Mouse (Mus musculus): ENCODE results near the gene Kcnmb2. TPM values are rescaled to one million over a fixed set of nuclear protein-coding genes. Genes with fewer than 3 reads are reported as not detected.

Kcnmb2 gene
- polyA plus RNA-seq, 1 experiment from 2014 or later = 30.0 TPM

DNA sequence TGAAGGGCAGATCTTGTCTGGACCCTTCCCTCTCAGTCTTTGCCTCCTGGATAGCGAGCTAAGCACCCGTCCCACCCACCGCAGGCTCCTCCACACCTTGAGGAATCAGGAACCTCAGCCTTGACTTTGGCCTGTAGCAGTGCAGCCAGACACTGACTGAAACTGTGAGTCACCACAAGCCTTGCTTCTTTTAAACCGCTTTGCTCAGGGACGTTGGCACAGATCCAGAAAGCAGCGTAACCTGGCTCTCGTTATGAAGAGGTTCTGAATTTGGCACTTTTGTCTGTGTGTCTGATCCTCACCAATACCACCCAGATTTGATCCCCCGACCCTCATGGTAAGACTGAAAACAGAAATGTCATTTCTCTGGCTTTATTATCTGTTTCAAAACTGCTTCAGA lies 171.6 kb downstream of the Kcnmb2 start:
- Histone ChIP-seq H3K4me1 (replicated peaks) (0 out of 2 replicates have a peak, but pooled peaks cover 3% of the 10 kb centered on the region), H3K36me3 (no peaks in the 10 kb centered on the region), H3K9me3 (no peaks in the 10 kb centered on the region), H3K4me3 (no peak overlapping the region), H3K9ac (no peak overlapping the region), H3K4me2 (no peak overlapping the region), H3K27ac (replicated peaks) (no peak overlapping the region), H3K27me3 (no peaks in the 10 kb centered on the region)
- 65% methylated on average over 8 of the region's 8 CpGs for WGBS
- ATAC-seq (ENCODE audit: low read depth) = no peak

GRCm38 (mm10) chr3:32088762-32089161 lies 186.5 kb downstream of the Kcnmb2 start:
- H3K27me3 ChIP-seq = no peaks in the 10 kb centered on the region
- no peaks in the 10 kb centered on the region for H3K36me3 ChIP-seq
- no peak overlapping the region for H3K9ac ChIP-seq
- H3K4me1 ChIP-seq (replicated peaks) = no peaks in the 10 kb centered on the region
- 94% methylated on average over 1 of the region's 1 CpGs for WGBS
- H3K4me3 ChIP-seq = no peak overlapping the region
- no peak overlapping the region for H3K4me2 ChIP-seq
- ATAC-seq (ENCODE audit: low read depth) = no peak
- no peaks in the 10 kb centered on the region for H3K9me3 ChIP-seq
- no peak overlapping the region for H3K27ac ChIP-seq (replicated peaks)

GRCm38 (mm10) chr3:32101391-32101790 lies 199.1 kb downstream of the Kcnmb2 start:
- ATAC-seq (ENCODE audit: low read depth) = peak; percentile 50; the same call in 1 of the 2 replicates
- no peak overlapping the region for H3K27ac ChIP-seq (replicated peaks)
- H3K4me2 ChIP-seq = no peak overlapping the region
- no peaks in the 10 kb centered on the region for H3K36me3 ChIP-seq
- H3K4me1 ChIP-seq (replicated peaks) = no peaks in the 10 kb centered on the region
- no peaks in the 10 kb centered on the region for H3K9me3 ChIP-seq
- H3K27me3 ChIP-seq = no peaks in the 10 kb centered on the region
- 77% methylated on average over 10 of the region's 10 CpGs for WGBS
- no peak overlapping the region for H3K9ac ChIP-seq
- H3K4me3 ChIP-seq = no peak overlapping the region

GRCm38 (mm10) chr3:32119851-32120250 lies 217.5 kb downstream of the Kcnmb2 start:
- 82% methylated on average over 5 of the region's 5 CpGs for WGBS
- Histone ChIP-seq H3K27me3 (no peaks in the 10 kb centered on the region), H3K36me3 (no peaks in the 10 kb centered on the region), H3K9ac (no peak overlapping the region), H3K4me3 (no peak overlapping the region), H3K4me2 (no peak overlapping the region), H3K9me3 (no peaks in the 10 kb centered on the region), H3K27ac (replicated peaks) (no peak overlapping the region), H3K4me1 (replicated peaks) (no peaks in the 10 kb centered on the region)
- no peak for ATAC-seq (ENCODE audit: low read depth)

DNA sequence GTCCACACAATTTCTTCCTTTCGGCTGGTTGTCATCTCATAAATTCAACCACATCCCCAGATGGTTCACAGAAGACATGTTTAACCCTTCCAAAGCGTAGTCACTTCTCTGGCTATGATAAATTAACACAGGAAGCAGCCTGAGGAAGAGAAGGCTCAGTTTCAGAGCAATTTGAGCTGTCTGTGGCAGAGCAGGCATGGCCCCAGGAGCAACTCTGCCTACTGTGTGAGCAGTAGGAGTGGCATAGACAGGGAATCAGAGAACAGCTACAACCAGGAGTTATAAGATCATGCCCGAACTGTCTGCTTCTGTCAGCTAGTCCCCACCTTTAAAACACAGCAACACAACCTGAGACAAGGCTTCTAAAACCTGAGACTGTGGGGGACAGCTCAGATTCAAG lies 219.4 kb downstream of the Kcnmb2 start:
- Histone ChIP-seq H3K9me3 (no peaks in the 10 kb centered on the region), H3K27me3 (no peaks in the 10 kb centered on the region), H3K9ac (no peak overlapping the region), H3K4me1 (replicated peaks) (no peaks in the 10 kb centered on the region), H3K36me3 (no peaks in the 10 kb centered on the region), H3K4me2 (no peak overlapping the region), H3K4me3 (no peak overlapping the region), H3K27ac (replicated peaks) (no peak overlapping the region)
- 38% methylated on average over 3 of the region's 3 CpGs for WGBS
- ATAC-seq (ENCODE audit: low read depth) = no peak

- no peak overlapping the region for H3K27ac ChIP-seq (replicated peaks)
- 56% methylated on average over 4 of the region's 4 CpGs for WGBS
- H3K4me3 ChIP-seq = no peak overlapping the region
- ATAC-seq (ENCODE audit: low read depth) = no peak
- no peaks in the 10 kb centered on the region for H3K27me3 ChIP-seq
- peaks cover 10% of the 10 kb centered on the region for H3K4me1 ChIP-seq (replicated peaks)
- H3K4me2 ChIP-seq = no peak overlapping the region
- no peak overlapping the region for H3K9ac ChIP-seq
- no peaks in the 10 kb centered on the region for H3K36me3 ChIP-seq
- no peaks in the 10 kb centered on the region for H3K9me3 ChIP-seq
Measured at GRCm38 (mm10) chr3:32125431-32125830, 223.1 kb downstream of the Kcnmb2 start.

- no peak overlapping the region for H3K27ac ChIP-seq (replicated peaks)
- no peak overlapping the region for H3K4me3 ChIP-seq
- H3K36me3 ChIP-seq = no peaks in the 10 kb centered on the region
- peaks cover 10% of the 10 kb centered on the region for H3K4me1 ChIP-seq (replicated peaks)
- no peak for ATAC-seq (ENCODE audit: low read depth)
- no peaks in the 10 kb centered on the region for H3K27me3 ChIP-seq
- no peaks in the 10 kb centered on the region for H3K9me3 ChIP-seq
- 0 out of 2 replicates have a peak overlapping the region, but pooled peaks have one; percentile 8 for H3K9ac ChIP-seq
- WGBS = 1% methylated on average over 5 of the region's 5 CpGs
- no peak overlapping the region for H3K4me2 ChIP-seq
Measured at GRCm38 (mm10) chr3:32128391-32128790, 226.1 kb downstream of the Kcnmb2 start.

DNA sequence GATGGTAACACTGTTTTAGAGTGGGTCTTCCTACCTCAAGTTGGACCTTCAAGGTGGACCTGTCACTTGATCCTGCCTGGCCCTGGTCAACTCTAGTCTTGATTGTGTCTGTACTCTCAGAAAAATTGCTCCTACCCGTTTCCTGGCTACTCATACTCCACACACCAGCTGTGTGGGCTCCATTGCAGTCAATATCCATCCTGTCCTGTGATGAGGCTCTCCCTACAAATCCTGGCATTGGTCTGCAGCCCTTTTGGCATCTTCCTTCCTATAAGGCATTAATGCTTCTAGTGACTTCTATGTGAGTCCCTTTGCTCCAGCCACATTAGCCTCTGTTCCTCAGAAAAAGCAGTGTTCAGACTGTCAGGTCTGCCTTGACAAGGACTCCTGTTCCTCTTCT lies 228.4 kb downstream of the Kcnmb2 start:
- H3K27ac ChIP-seq (replicated peaks) = no peak overlapping the region
- H3K9me3 ChIP-seq = no peaks in the 10 kb centered on the region
- no peak overlapping the region for H3K4me3 ChIP-seq
- no peaks in the 10 kb centered on the region for H3K36me3 ChIP-seq
- no peak overlapping the region for H3K9ac ChIP-seq
- 80% methylated on average over 1 of the region's 1 CpGs for WGBS
- no peak for ATAC-seq (ENCODE audit: low read depth)
- peaks cover 10% of the 10 kb centered on the region for H3K4me1 ChIP-seq (replicated peaks)
- no peak overlapping the region for H3K4me2 ChIP-seq
- H3K27me3 ChIP-seq = no peaks in the 10 kb centered on the region

GRCm38 (mm10) chr3:32132395-32133004 lies 230.2 kb downstream of the Kcnmb2 start:
- WGBS = 85% methylated on average over 3 of the region's 3 CpGs
- no peak for ATAC-seq (ENCODE audit: low read depth)

GRCm38 (mm10) chr3:32144194-32144593 lies 241.9 kb downstream of the Kcnmb2 start:
- H3K36me3 ChIP-seq = no peaks in the 10 kb centered on the region
- 83% methylated on average over 5 of the region's 5 CpGs for WGBS

More at GRCm38 (mm10) chr3:32132395-32133004, 230.2 kb downstream of the Kcnmb2 start:
- Histone ChIP-seq H3K4me1 (replicated peaks) (peaks cover 10% of the 10 kb centered on the region), H3K9me3 (no peaks in the 10 kb centered on the region), H3K27ac (replicated peaks) (no peak overlapping the region), H3K4me3 (no peak overlapping the region), H3K36me3 (no peaks in the 10 kb centered on the region), H3K4me2 (no peak overlapping the region), H3K27me3 (no peaks in the 10 kb centered on the region), H3K9ac (no peak overlapping the region)

DNA sequence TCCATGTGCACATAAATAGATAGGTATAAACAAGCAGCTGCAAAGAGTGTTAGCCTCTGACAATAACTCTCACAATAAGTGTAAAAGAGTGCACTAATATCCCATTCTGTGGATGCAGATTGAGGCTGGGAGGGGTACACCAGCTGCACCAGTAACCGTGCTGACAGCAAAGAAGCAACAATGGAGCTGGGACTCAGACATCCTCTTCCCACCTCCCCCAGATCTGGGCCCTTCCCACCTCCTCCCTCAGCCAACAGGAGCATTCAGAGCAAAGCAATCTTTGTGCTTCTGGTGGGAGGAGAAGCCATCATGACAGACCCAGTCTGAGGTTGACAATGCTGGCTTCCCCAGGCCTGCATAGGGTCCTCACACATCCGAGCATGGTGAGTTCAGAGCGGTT lies 242.3 kb downstream of the Kcnmb2 start:
- Histone ChIP-seq H3K4me1 (replicated peaks) (no peaks in the 10 kb centered on the region), H3K9me3 (no peaks in the 10 kb centered on the region), H3K27ac (replicated peaks) (no peak overlapping the region), H3K9ac (no peak overlapping the region), H3K4me2 (no peak overlapping the region), H3K4me3 (no peak overlapping the region), H3K27me3 (no peaks in the 10 kb centered on the region), H3K36me3 (no peaks in the 10 kb centered on the region)
- WGBS = 59% methylated on average over 3 of the region's 3 CpGs
- ATAC-seq (ENCODE audit: low read depth) = no peak

More at GRCm38 (mm10) chr3:32144194-32144593, 241.9 kb downstream of the Kcnmb2 start:
- Histone ChIP-seq H3K4me1 (replicated peaks) (no peaks in the 10 kb centered on the region), H3K9ac (no peak overlapping the region), H3K27me3 (no peaks in the 10 kb centered on the region), H3K9me3 (no peaks in the 10 kb centered on the region), H3K4me3 (no peak overlapping the region), H3K4me2 (no peak overlapping the region), H3K27ac (replicated peaks) (no peak overlapping the region)
- no peak for ATAC-seq (ENCODE audit: low read depth)

GRCm38 (mm10) chr3:32147739-32148138 lies 245.4 kb downstream of the Kcnmb2 start:
- Histone ChIP-seq H3K36me3 (no peaks in the 10 kb centered on the region), H3K9me3 (no peaks in the 10 kb centered on the region), H3K4me3 (no peak overlapping the region), H3K4me1 (replicated peaks) (peaks cover 7% of the 10 kb centered on the region), H3K27me3 (no peaks in the 10 kb centered on the region), H3K27ac (replicated peaks) (no peak overlapping the region), H3K4me2 (no peak overlapping the region), H3K9ac (no peak overlapping the region)
- ATAC-seq (ENCODE audit: low read depth) = no peak
- 83% methylated on average over 4 of the region's 4 CpGs for WGBS

Measured in neural tube, embryonic 13.5 days (tissue).